Mouse (Mus musculus) E14TG2a.4 (cell line): ENCODE results near the gene Stmnd1.

Experiments used
- CTCF ChIP-seq: conservative IDR thresholded peaks from 2 replicates; pipeline ENCODE4 v1.5.1; 2014; ENCODE audit warnings: low read length
- NANOG ChIP-seq: IDR thresholded peaks from 2 replicates; pipeline ENCODE4 v1.6.1; 2014; ENCODE audit warnings: borderline replicate concordance, low read length, mixed read lengths
- POU5F1 ChIP-seq: IDR thresholded peaks from 2 replicates; pipeline ENCODE4 v1.6.1; 2014; ENCODE audit warnings: low read length, borderline replicate concordance

DNA sequence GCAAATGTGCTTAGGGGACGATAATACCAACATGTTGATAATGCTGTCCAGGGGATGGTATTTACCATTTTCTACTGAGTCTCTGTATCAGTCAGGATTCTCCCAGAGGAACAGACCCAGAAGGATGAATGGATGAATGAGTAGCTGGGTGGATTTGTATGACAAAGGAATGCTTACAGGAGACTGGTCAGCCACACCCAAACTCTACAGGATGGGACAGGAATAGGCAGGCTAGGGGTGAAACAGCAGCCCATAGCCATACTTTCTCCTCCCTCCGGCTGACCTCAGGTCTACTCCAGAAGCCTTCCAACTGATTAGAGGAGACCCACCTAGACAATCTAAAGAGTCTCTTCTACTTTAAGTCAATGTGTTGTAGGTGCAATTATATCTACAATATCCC, 9.0 kb downstream of the Stmnd1 start:
- no peak for TF ChIP-seq CTCF
- no peak; the same call in 1 of the 2 replicates for TF ChIP-seq NANOG
- TF ChIP-seq POU5F1, result no peak; the same call in 1 of the 2 replicates
